Mouse (Mus musculus) cortical plate, adult 2 months (tissue): ENCODE measurements around the gene Spc24. TPM values are rescaled to one million over a fixed set of nuclear protein-coding genes. Genes with fewer than 3 reads are reported as not detected.
"Not testable (repeated sequence)": the region's sequence is repeated elsewhere in the genome, so short reads cannot be mapped to it uniquely, and the experiment has no call there.

Experiments
- H3K27ac ChIP-seq: fragments of 200-500 bp; 2 replicates; pipeline ENCODE4 v1.5.1; 2012; ENCODE audit warnings: low read length, control low read depth, inconsistent platforms; ENCODE audit not compliant: insufficient read depth
- H3K4me1 ChIP-seq: fragments of 200-500 bp; 2 replicates; pipeline ENCODE4 v1.6.1; 2011; ENCODE audit warnings: low read length; ENCODE audit not compliant: control insufficient read depth, insufficient read depth
- H3K4me3 ChIP-seq: fragments of 200-500 bp; 2 replicates; pipeline ENCODE4 v1.5.1; 2011; ENCODE audit warnings: mild to moderate bottlenecking, low read length, control low read depth; ENCODE audit not compliant: insufficient read depth
- CTCF ChIP-seq: fragments of 200-500 bp; IDR thresholded peaks from 2 replicates; pipeline ENCODE4 v1.5.1; 2011; ENCODE audit warnings: mild to moderate bottlenecking, control low read depth, low read length; ENCODE audit not compliant: insufficient read depth; ENCODE audit errors: extremely low read depth
- POLR2A ChIP-seq: fragments of 200-500 bp; IDR thresholded peaks from 2 replicates; pipeline ENCODE4 v1.6.1; 2011; ENCODE audit warnings: mild to moderate bottlenecking, low read length, control low read depth; ENCODE audit not compliant: insufficient read depth; ENCODE audit errors: extremely low read depth
- polyA plus RNA-seq: library from polyadenylated mRNA; depleted of rRNA; stranded (reverse); fragments of >200 nt; gene quantifications from 2 replicates; pipeline ENCODE4 v1.2.3, GENCODE M21; 2012

Spc24 gene
- polyA plus RNA-seq, 1 experiment = 3.3 TPM

DNA sequence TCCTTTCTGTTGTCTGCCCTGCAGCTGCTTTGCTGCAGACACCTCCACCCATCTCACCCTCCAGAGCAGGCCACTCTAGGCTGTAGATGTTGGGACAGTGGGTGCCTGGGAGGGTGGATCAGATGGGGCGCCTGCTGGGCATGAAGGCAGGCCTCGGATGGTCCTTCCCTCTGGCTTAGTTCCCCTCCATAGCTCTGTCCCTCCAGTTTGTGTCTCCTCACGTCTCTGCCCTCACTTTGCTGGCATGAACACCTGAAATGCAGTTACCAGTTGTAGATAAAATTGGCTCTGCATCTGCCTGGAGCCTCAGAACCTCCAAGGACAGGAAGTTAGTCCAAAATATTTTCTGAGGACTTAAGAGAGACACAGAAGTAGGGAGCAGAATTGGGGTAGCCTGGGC, 36.8 kb upstream of the Spc24 start:
- H3K27ac ChIP-seq = no peak overlapping the region
- H3K4me1 ChIP-seq = no peaks in the 10 kb centered on the region
- H3K4me3 ChIP-seq = no peak overlapping the region
- no peak for TF ChIP-seq POLR2A
- no peak for TF ChIP-seq CTCF

DNA sequence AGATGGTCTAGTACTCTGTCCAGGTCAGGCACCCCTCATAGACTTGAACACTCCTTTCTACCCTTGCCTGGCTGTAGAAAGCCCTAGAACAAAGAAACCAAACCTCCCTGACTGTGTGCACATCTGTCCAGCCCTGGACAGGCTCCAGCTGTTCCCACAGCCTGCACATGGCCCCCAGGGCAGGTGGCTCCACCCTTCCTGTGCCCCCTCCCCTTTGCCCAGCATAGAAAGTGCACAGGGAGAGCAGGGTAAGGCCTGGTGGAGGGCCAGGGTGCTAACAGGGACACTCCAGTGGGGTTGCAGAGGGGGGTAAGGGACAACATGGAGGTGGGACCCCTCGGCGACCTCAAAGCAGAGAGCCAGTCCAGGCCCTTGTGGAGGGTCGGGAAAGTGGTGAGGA, 36.2 kb upstream of the Spc24 start:
- H3K4me3 ChIP-seq = no peak overlapping the region
- H3K4me1 ChIP-seq = no peaks in the 10 kb centered on the region
- H3K27ac ChIP-seq = peak overlapping the region; percentile 41; the same call in 1 of the 2 replicates
- no peak for TF ChIP-seq CTCF
- no peak for TF ChIP-seq POLR2A

DNA sequence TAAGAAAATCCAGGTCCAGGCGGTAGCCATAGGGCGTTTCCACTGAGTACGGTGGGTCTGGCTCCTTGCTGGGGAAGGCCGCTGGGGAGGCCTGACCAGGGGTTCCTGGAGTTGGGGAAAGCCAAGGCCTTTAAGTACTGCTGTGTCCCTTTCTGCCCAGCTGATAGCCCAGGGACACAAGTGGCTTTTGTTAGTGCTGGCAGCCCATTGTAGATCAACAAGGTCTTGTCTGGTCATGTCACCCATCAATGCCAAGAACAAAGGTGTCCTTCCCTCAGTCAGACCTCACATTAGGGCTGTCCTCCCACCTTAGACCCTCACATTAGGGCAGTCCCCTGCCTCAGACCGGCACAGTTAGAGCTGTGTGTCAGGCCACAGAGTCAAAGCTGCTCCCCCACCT, 35.5 kb upstream of the Spc24 start:
- no peak for TF ChIP-seq POLR2A
- no peak for TF ChIP-seq CTCF

DNA sequence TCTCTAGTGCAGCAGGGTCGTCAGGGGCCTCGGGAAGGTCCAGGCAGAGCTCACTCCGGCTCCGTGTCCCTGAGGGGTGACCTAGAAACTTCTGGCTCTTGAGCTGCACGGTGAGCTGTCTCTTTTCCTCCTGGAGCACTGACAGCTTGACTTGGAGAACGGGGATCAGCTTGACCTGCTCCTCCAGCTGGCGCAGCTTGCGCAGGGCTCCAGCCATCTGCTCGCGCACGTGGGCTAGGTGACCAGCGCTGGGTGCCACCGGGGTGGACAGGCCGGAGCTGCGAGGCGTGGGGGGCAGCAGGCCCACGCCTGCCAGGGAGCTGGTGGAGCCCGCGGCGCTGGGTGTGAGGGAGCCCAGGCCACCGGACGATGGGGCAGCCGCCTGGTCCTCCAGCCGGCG, 34.8 kb upstream of the Spc24 start:
- no peaks in the 10 kb centered on the region for H3K4me1 ChIP-seq
- no peak overlapping the region for H3K27ac ChIP-seq
- no peak for TF ChIP-seq POLR2A
- no peak for TF ChIP-seq CTCF
- H3K4me3 ChIP-seq = no peak overlapping the region

More for the DNA sequence above, 35.5 kb upstream of the Spc24 start:
- Histone ChIP-seq H3K27ac (no peak overlapping the region), H3K4me1 (no peaks in the 10 kb centered on the region), H3K4me3 (no peak overlapping the region)

DNA sequence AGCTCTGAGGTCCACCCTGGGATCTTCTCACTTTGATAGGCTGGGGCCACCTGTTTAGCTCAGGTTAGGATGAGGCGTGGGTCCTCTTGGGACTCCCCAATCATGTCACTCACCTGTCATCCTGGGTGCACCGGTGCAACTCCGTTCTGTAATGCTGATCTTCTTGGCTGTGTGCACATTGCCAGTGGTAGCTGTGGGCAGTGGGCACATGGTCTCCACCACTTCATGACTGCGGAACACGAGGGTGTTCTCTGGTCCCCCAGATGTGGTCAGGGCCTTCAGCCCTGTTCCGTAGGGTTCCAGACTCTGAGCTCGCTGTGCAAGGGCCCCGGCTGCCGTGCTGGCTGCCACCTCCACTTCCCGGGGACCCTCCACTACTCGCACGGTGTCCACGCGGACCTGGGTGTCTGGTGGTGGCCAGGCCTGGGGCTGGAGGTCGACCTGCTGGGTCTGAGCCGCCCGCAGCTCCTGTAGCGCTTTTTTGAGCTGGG, 34.3 kb upstream of the Spc24 start:
- Histone ChIP-seq H3K4me1 (no peaks in the 10 kb centered on the region), H3K27ac (no peak overlapping the region), H3K4me3 (no peak overlapping the region)
- no peak for TF ChIP-seq CTCF
- no peak for TF ChIP-seq POLR2A

DNA sequence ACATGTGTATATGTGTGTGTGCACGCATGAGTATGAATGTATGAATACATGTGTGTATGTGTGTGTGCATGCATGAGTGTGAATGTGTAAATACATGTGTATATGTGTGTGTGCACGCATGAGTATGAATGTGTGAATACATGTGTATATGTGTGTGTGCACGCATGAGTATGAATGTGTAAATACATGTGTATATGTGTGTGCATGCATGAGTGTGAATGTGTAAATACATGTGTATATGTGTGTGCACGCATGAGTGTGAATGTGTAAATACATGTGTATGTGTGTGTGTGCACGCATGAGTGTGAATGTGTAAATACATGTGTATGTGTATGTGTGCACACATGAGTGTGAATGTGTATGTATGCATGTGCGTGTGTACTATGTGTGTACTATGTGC, 33.4 kb upstream of the Spc24 start:
- not testable (repeated sequence) for H3K4me3 ChIP-seq, H3K4me1 ChIP-seq, H3K27ac ChIP-seq

DNA sequence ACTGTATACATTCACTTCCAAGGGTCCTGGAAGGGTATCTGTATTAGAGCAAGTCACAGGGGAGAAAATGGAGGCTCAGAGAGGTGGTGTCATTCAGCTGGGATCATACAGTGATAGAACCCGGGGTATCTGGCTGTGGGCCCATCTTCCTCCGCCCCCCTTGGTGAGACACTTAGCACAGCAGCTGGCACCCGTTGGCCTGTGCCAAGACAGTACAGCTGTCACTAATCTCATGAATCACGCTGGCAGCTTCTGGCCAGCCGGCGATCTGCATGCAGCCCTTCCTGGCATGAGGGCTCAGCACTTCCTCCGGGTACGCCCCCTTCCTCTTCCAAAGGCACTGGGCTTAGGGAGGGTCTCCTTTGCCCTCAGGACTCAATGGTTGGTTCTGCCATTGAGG, 32.5 kb upstream of the Spc24 start:
- Histone ChIP-seq H3K4me1 (no peaks in the 10 kb centered on the region), H3K27ac (no peak overlapping the region), H3K4me3 (no peak overlapping the region)
- TF ChIP-seq POLR2A (no peak), CTCF (no peak)

DNA sequence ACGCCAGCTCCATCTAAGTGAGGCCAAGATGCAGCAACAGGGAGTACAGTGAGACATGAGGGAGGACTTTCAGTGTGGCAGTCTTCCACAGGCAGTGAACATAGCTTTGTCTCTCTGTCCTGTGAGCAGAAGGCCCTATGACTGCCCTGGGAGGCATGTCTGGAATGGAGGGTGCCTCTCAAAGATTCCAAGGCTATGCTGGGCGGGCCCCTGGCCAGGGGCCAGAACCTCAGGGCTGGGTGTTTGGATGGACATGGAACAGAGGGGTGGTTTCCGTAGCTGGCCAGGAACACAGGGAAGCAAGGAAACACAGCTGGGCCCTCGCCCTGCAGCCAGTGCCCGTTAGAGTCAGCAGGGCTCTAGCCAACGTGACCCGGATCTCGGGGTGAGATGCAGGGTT, 31.8 kb upstream of the Spc24 start:
- H3K4me3 ChIP-seq = no peak overlapping the region
- no peaks in the 10 kb centered on the region for H3K4me1 ChIP-seq
- no peak for TF ChIP-seq POLR2A
- no peak for TF ChIP-seq CTCF
- H3K27ac ChIP-seq = no peak overlapping the region

DNA sequence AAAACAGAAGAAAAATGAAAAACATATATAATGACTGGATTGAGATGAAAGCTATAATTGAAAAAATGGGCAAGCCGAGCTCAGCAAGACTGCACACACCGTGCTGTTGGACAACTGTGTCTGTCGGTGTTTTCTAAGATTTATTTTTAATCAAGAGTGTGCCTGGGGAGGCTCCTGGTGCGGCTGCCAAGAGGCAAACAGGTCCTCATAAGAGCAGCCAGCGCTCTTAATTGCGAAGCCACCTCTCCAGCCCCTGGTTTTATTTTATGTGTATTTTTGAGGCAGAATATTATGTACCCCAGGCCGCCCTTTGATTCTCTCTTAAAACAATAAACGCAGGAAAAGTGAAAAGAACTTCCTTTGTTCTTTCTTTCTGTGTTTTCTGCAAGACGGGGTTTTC, 28.1 kb upstream of the Spc24 start:
- TF ChIP-seq CTCF = no peak
- no peak for TF ChIP-seq POLR2A
- H3K4me3 ChIP-seq = no peak overlapping the region
- no peak overlapping the region for H3K27ac ChIP-seq
- H3K4me1 ChIP-seq = no peaks in the 10 kb centered on the region

DNA sequence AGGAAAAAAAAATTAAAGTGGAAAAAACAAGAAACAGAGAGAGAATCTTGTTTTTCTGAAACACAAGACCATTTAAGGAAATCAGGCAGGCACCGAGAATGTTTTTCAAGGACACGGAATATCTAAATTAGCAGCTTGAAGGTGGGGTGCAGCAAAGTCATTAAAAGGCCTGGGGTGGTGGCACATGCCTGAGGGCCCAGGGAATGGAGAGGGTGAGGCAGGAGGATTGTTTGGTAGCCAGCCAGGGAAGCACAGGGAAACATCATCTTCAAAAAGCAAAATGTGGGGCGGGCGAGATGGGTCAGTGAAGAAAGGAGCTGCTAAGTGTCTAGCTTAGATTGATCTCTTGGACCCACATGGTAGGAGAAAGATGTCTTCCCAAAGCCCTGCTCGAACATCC, 27.6 kb upstream of the Spc24 start:
- no peak overlapping the region for H3K27ac ChIP-seq
- TF ChIP-seq POLR2A (no peak), CTCF (no peak)
- H3K4me3 ChIP-seq = no peak overlapping the region
- H3K4me1 ChIP-seq = no peaks in the 10 kb centered on the region

DNA sequence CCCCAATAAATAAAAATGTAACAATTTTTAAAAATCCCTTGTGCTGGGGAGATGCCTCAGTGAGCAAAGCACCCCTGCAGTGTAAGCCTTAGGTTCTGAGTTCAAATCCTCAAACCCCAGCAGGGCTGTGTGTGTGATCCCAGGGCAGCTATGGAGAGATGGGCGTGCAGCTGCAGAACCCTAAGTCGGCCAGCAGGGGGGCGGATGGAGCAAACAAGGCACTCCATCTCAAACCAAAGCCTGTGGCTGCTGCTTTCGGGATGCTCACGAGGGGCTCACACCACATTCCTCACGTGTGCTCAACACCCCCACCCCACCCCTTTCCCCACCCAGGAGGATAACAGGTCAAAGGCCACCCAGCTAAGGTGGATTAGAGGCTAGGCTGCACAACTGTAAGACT, 26.8 kb upstream of the Spc24 start:
- H3K4me1 ChIP-seq = no peaks in the 10 kb centered on the region
- TF ChIP-seq POLR2A (no peak), CTCF (peak; percentile 66)

DNA sequence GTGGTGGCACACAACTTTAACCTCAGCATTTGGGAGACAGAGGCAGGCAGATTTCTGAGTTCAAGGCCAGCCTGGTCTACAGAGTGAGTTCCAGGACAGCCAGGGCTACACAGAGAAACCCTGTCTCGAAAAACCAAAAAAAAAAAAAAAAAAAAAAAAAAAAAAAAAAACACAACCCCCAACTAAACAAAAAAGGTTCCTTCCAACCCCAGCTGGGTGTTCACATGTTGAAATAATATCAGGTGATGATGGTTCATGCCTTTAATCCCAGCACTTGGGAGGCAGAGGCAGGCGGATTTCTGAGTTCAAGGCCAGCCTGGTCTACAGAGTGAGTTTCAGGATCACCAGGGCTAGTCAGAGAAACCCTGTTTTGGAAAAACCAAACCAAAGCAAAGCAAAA, 26.2 kb upstream of the Spc24 start:
- H3K4me3 ChIP-seq, H3K27ac ChIP-seq, H3K4me1 ChIP-seq: not testable (repeated sequence)

More for the DNA sequence above, 26.8 kb upstream of the Spc24 start:
- H3K4me3 ChIP-seq = no peak overlapping the region
- H3K27ac ChIP-seq = no peak overlapping the region
